Mouse (Mus musculus): ENCODE data around the gene Rasd2.

DNA sequence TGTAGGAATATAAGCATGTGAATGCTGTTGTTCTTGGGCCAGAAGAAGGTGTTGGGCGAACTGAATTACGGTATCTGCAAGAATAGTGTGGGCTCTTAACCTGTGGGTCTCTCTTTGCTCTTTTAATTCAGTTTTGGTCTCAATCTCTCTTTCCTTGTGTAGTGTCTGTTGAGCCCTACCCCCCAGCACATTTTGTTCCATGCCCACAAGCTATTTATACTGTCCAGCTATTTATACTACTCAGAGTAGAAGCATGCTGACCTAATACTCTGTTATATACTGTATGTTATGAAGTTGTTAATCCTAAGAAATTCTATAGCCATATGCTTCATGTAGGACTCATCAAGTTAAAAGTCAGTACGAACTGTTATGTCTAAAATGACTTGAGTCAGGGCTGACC, 41.9 kb downstream of the Rasd2 start:
- TF ChIP-seq GATA1 (IDR thresholded peaks at IDR 0.05; ENCODE audit: low read length): no peak
- TF ChIP-seq TAL1 (IDR thresholded peaks at IDR 0.05; ENCODE audit: low read length): no peak
